Mouse (Mus musculus): ENCODE measurements at regions not wholly inside any gene's neighbourhood (a gene's known extent, or its start where the extent isn't known, plus 50 kb on each side); places are given as distances from the start of the nearest gene placed in this dataset.

GRCm38 (mm10) chr10:17653325-17653724 is 69.7 kb upstream of the Cited2 start:
- DNase-seq (ENCODE audit: low spot score): no peak

- no peak for DNase-seq (ENCODE audit: low spot score)
Measured at GRCm38 (mm10) chr10:17653785-17654184, 69.2 kb upstream of the Cited2 start.

- no peak for DNase-seq (ENCODE audit: low spot score)
Measured at GRCm38 (mm10) chr10:17654308-17654858, 68.6 kb upstream of the Cited2 start.

GRCm38 (mm10) chr10:17655459-17656051 is 67.5 kb upstream of the Cited2 start:
- no peak for DNase-seq (ENCODE audit: low spot score)

- no peak for DNase-seq (ENCODE audit: low spot score)
Measured at GRCm38 (mm10) chr10:17656305-17656704, 66.7 kb upstream of the Cited2 start.

- peak; percentile 45 for DNase-seq (ENCODE audit: low spot score)
Measured at GRCm38 (mm10) chr10:17656872-17657482, 66.0 kb upstream of the Cited2 start.

GRCm38 (mm10) chr10:17659575-17659974 is 63.4 kb upstream of the Cited2 start:
- no peak for DNase-seq (ENCODE audit: low spot score)

GRCm38 (mm10) chr10:17660836-17661452 is 62.1 kb upstream of the Cited2 start:
- DNase-seq (ENCODE audit: low spot score): no peak

- no peak for DNase-seq (ENCODE audit: low spot score)
Measured at GRCm38 (mm10) chr10:17666089-17666488, 56.9 kb upstream of the Cited2 start.

- DNase-seq (ENCODE audit: low spot score): no peak
Measured at GRCm38 (mm10) chr10:17669401-17669800, 53.6 kb upstream of the Cited2 start.
